Mouse (Mus musculus): ENCODE results near the gene Kif21b. TPM values are rescaled to one million over a fixed set of nuclear protein-coding genes. Genes with fewer than 3 reads are reported as not detected.

The Kif21b gene
- polyA plus RNA-seq, 1 experiment = 28.6 TPM

DNA sequence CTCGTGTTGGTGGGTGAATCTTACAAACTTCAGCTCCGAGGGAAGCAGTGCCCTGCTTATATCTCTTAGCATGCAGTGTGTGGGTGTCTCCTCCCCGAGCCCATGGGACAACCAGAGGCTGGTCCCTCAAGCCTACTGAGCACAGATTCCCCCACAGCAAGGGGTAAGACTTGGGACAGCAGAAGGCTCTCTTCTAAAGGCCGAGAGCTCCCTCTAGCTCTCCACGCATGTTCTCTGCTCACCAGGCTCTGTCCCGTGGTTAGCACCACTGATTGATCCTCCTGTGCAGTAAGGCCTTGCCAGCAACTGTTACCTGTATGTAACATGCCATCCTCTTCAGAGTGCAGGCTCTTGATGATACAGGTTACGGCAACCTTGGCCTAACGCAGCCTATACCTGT is 36.5 kb downstream of the Kif21b start:
- H3K27me3 ChIP-seq (ENCODE audit: control insufficient read depth, insufficient read depth, low read length) = no peaks in the 10 kb centered on the region
- TF ChIP-seq POLR2A (IDR thresholded peaks at IDR 0.05; ENCODE audit: low read depth, low read length) (no peak), CTCF (IDR thresholded peaks at IDR 0.05; ENCODE audit: extremely low read depth, insufficient read length, insufficient replicate concordance, low read depth, low read length) (peak; percentile 26; the same call in 1 of the 2 replicates)
- peaks cover 7% of the 10 kb centered on the region for H3K4me1 ChIP-seq (ENCODE audit: control insufficient read depth, insufficient read depth, insufficient read length, low read length)
- H3K4me3 ChIP-seq (ENCODE audit: low read depth, low read length) = no peak overlapping the region
- WGBS = 79% methylated on average over 8 of the region's 8 CpGs
- H3K27ac ChIP-seq (ENCODE audit: insufficient read depth, low read depth, low read length) = no peak overlapping the region
- peaks cover 35% of the 10 kb centered on the region for H3K36me3 ChIP-seq (ENCODE audit: control insufficient read depth, insufficient read depth, low read length)

DNA sequence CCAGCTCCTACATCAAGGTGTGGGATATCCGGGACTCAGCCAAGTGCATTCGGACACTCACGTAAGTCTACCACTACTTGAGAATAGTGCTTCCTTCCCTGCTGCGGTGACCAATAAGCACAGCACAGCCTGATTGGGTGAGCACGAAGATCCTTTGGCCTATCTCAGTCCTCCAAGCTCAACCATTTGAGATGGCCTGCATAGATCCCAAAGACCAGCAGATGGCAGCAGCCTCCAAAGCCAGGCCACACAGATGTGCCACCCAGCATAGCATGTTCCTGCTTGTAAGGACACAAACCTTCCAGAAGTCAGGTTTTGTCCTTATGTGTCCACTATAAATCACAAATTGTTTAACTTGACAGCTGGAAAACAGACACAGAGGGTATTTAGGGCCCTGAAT is 38.9 kb downstream of the Kif21b start:
- Histone ChIP-seq H3K27me3 (ENCODE audit: control insufficient read depth, insufficient read depth, low read length) (no peaks in the 10 kb centered on the region), H3K36me3 (ENCODE audit: control insufficient read depth, insufficient read depth, low read length) (peaks cover 22% of the 10 kb centered on the region), H3K4me3 (ENCODE audit: low read depth, low read length) (no peak overlapping the region), H3K4me1 (ENCODE audit: control insufficient read depth, insufficient read depth, insufficient read length, low read length) (peaks cover 22% of the 10 kb centered on the region), H3K27ac (ENCODE audit: insufficient read depth, low read depth, low read length) (no peak overlapping the region)
- TF ChIP-seq CTCF (IDR thresholded peaks at IDR 0.05; ENCODE audit: extremely low read depth, insufficient read length, insufficient replicate concordance, low read depth, low read length) (peak; percentile 85; the same call in 1 of the 2 replicates), POLR2A (IDR thresholded peaks at IDR 0.05; ENCODE audit: low read depth, low read length) (no peak)
- 13% methylated on average over 5 of the region's 5 CpGs for WGBS

DNA sequence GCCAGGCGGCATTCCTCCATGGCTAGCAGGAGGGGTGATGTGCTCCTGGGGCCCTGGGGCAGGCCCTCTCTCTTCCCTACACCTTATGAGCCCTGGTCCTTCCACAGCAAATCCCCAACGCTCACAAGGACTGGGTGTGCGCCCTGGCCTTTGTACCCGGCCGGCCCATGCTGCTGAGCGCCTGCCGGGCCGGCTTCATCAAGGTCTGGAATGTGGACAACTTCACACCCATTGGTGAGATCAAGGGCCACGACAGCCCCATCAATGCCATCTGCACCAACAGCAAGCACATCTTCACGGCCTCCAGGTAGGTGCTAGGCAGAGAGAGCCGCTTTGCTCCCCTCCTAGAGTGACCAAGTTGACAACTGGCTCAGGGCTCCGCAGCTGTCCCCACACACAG is 41.5 kb downstream of the Kif21b start:
- H3K4me1 ChIP-seq (ENCODE audit: control insufficient read depth, insufficient read depth, insufficient read length, low read length) = peaks cover 36% of the 10 kb centered on the region
- H3K36me3 ChIP-seq (ENCODE audit: control insufficient read depth, insufficient read depth, low read length) = peaks cover 25% of the 10 kb centered on the region
- TF ChIP-seq POLR2A (IDR thresholded peaks at IDR 0.05; ENCODE audit: low read depth, low read length) = no peak
- TF ChIP-seq CTCF (IDR thresholded peaks at IDR 0.05; ENCODE audit: extremely low read depth, insufficient read length, insufficient replicate concordance, low read depth, low read length) = no peak
- WGBS = 46% methylated on average over 12 of the region's 12 CpGs
- H3K4me3 ChIP-seq (ENCODE audit: low read depth, low read length) = no peak overlapping the region
- H3K27ac ChIP-seq (ENCODE audit: insufficient read depth, low read depth, low read length) = peak overlapping the region; percentile 80
- H3K27me3 ChIP-seq (ENCODE audit: control insufficient read depth, insufficient read depth, low read length) = no peaks in the 10 kb centered on the region

DNA sequence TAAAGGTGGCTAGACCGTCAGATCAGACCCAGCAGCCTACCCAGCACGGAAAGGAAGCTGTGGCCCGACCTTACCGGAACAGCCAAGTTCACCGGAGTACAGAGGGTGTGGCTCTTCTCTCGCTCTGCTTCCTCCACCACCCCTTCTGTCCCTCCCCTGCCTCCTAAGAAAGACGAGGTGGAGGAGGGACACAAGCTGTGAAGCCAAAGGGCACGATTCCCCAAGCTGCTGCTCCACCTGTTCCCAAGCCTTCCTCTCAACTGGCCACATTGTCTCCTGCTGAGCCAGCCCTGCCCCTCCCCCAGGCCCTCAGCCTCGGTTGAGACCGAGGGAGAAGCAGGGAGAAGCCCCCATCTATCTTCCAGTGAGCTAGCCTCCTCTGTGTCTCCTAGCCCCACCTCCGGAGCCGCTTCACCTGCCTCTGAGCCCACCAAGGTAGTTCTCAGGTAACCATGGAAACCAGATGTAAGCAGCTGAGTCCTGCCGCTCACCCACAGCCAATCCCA is 43.0 kb downstream of the Kif21b start:
- Histone ChIP-seq H3K27ac (ENCODE audit: insufficient read depth, low read depth, low read length) (peak overlapping the region; percentile 87), H3K4me1 (ENCODE audit: control insufficient read depth, insufficient read depth, insufficient read length, low read length) (peaks cover 37% of the 10 kb centered on the region), H3K36me3 (ENCODE audit: control insufficient read depth, insufficient read depth, low read length) (peaks cover 27% of the 10 kb centered on the region), H3K4me3 (ENCODE audit: low read depth, low read length) (peak overlapping the region; percentile 52), H3K27me3 (ENCODE audit: control insufficient read depth, insufficient read depth, low read length) (no peaks in the 10 kb centered on the region)
- 16% methylated on average over 13 of the region's 13 CpGs for WGBS
- TF ChIP-seq CTCF (IDR thresholded peaks at IDR 0.05; ENCODE audit: extremely low read depth, insufficient read length, insufficient replicate concordance, low read depth, low read length) = no peak
- TF ChIP-seq POLR2A (IDR thresholded peaks at IDR 0.05; ENCODE audit: low read depth, low read length) = no peak; the same call in 1 of the 2 replicates

DNA sequence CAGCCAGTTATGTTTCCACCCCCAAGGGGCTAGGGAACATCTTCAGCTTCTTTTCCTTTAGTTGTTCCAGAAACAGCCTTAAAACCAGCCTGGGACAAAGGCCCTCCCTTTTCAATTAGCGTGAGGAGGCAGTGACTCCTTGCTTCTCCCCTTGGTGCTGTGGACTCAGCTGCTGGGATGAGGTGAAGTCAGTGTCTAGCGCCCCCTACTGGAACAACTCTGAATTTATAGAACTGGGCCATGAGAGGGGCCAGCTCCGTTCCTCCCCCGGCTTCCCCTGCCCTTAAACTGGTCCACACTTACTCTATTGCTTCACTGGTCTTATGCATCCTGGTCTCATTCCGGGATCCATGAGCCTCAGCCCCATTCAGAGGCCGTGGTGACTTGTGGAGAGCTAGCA is 44.0 kb downstream of the Kif21b start:
- 34% methylated on average over 6 of the region's 6 CpGs for WGBS
- H3K36me3 ChIP-seq (ENCODE audit: control insufficient read depth, insufficient read depth, low read length) = peaks cover 24% of the 10 kb centered on the region
- TF ChIP-seq CTCF (IDR thresholded peaks at IDR 0.05; ENCODE audit: extremely low read depth, insufficient read length, insufficient replicate concordance, low read depth, low read length) = peak; percentile 90; the same call in 1 of the 2 replicates
- no peak for TF ChIP-seq POLR2A (IDR thresholded peaks at IDR 0.05; ENCODE audit: low read depth, low read length)

DNA sequence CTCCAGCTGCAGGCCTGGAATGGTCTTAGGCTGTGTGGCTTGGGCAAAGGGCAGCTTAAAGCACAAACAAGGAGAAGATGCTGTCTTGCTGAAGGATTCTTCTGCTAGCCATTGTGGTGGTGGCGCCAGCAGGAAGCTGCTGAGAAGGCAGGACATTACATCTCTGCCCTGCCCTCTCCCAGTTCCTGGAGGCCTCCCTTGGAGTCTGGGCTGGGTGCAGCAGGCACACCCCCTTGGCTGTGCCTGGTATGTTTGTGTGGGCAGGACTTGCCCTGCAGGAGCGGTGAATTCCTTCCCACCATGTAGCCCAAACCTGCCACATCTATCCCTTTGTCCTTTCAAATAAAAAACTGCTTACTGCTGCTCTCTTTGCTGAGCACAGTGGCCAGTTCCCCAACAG is 45.9 kb downstream of the Kif21b start:
- Histone ChIP-seq H3K4me3 (ENCODE audit: low read depth, low read length) (no peak overlapping the region), H3K27me3 (ENCODE audit: control insufficient read depth, insufficient read depth, low read length) (no peaks in the 10 kb centered on the region), H3K4me1 (ENCODE audit: control insufficient read depth, insufficient read depth, insufficient read length, low read length) (peaks cover 35% of the 10 kb centered on the region), H3K27ac (ENCODE audit: insufficient read depth, low read depth, low read length) (peak overlapping the region; percentile 6; the same call in 1 of the 2 replicates), H3K36me3 (ENCODE audit: control insufficient read depth, insufficient read depth, low read length) (peaks cover 17% of the 10 kb centered on the region)
- 32% methylated on average over 2 of the region's 2 CpGs for WGBS
- no peak for TF ChIP-seq POLR2A (IDR thresholded peaks at IDR 0.05; ENCODE audit: low read depth, low read length)
- TF ChIP-seq CTCF (IDR thresholded peaks at IDR 0.05; ENCODE audit: extremely low read depth, insufficient read length, insufficient replicate concordance, low read depth, low read length) = no peak

More for the DNA sequence above, 44.0 kb downstream of the Kif21b start:
- H3K27me3 ChIP-seq (ENCODE audit: control insufficient read depth, insufficient read depth, low read length) = no peaks in the 10 kb centered on the region
- H3K27ac ChIP-seq (ENCODE audit: insufficient read depth, low read depth, low read length) = peak overlapping the region; percentile 43
- H3K4me1 ChIP-seq (ENCODE audit: control insufficient read depth, insufficient read depth, insufficient read length, low read length) = peaks cover 37% of the 10 kb centered on the region
- H3K4me3 ChIP-seq (ENCODE audit: low read depth, low read length) = peak overlapping the region; percentile 48

DNA sequence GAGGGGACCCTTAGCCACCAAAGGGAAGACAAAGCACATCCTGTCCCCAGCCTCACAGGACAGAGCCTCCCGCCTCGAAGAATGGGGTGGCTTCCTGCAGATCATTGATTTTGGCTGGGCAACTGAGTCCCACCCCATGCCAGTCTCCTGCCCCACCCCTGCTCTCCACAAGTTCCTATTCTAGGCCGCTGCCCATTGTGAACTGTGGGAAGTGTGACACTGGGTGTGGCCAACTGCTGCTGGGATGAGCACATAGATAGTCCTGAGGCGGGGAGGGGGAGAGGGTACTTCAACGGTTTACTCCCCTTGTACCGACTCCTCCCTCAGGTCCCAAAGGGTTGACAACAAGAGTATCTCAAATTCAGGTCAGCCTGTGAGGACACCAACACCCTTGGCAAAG is 47.6 kb downstream of the Kif21b start:
- 49% methylated on average over 6 of the region's 6 CpGs for WGBS
- Histone ChIP-seq H3K27ac (ENCODE audit: insufficient read depth, low read depth, low read length) (no peak overlapping the region), H3K36me3 (ENCODE audit: control insufficient read depth, insufficient read depth, low read length) (peaks cover 12% of the 10 kb centered on the region), H3K27me3 (ENCODE audit: control insufficient read depth, insufficient read depth, low read length) (no peaks in the 10 kb centered on the region), H3K4me3 (ENCODE audit: low read depth, low read length) (no peak overlapping the region), H3K4me1 (ENCODE audit: control insufficient read depth, insufficient read depth, insufficient read length, low read length) (peaks cover 25% of the 10 kb centered on the region)
- TF ChIP-seq CTCF (IDR thresholded peaks at IDR 0.05; ENCODE audit: extremely low read depth, insufficient read length, insufficient replicate concordance, low read depth, low read length) (no peak), POLR2A (IDR thresholded peaks at IDR 0.05; ENCODE audit: low read depth, low read length) (no peak)

Measured in small intestine, adult 2 months (tissue).